Mouse (Mus musculus) mouse embryonic stem cell (cell line): ENCODE data around the gene Ehd3.

Source experiments
- in situ Hi-C, 2 experiments: fragments of 300-500 bp; cut with MboI; formaldehyde crosslinking; loops; 1 replicate in 1 of 2; 3 replicates in 1 of 2; pipeline ENCODE4 v1.14.3; 2019 to 2020; ENCODE audit warnings: low sequenced_read_pairs in 2 of 2, low pct_unique_long_range_greater_than_20kb in 1 of 2, mixed read lengths in 1 of 2; ENCODE audit not compliant: unreplicated experiment in 1 of 2

The Ehd3 gene

DNA sequence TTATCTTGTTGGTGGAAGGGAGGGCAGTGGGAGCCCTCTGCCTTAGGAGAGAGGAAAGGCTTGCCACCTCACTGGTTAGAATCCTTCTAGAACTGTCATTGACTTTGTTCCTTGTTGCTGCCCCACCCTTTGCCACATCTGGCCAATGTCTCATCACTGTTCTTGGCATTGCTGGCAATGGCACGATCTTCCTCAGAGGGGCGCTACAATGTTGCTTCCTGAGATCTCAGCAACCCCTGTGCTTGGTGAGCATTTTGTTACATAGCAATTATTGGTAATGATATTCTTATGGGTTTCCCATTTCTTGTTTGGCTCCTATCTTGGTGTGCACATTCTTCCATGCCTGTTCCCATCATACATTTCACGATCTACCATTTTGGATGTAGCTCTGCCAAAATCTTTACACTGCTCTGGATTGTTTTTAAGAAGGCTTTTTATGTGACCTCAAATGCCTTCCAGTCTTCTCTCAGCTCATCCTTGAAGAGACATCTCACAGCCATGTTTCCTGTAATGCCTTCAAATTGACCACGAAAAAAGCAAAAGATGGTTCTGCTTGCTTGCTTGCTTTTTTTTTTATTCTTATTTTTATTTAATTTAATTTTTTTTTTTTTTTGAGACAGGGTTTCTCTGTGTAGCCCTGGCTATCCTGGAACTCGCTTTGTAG lies at the start of gene Ehd3:
Gene Ehd3 (plus strand): TSS at position 614 of the 664 bp plus-strand sequence.
- in situ Hi-C loops, result no loop called here

DNA sequence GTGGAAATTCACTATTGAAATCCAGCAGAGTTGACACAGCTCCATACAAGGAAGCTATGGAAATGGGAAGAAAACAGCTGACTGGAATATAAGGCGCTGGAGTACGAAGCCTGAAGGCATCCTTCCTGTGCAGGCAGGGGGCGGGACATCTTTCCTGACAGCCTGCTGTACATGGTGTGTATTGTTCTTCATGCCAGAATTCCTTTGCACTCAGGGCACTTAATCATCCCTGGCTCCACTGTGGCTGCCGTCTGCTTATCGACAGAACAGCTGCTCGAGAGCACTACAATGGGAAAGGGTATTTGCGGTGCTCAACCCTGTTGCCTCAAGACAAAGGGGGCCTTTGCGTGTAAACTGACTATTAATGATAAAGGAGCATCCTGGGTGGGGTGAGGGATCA lies 33.0 kb upstream of the Ehd3 start:
- in situ Hi-C loops, result no loop called here

DNA sequence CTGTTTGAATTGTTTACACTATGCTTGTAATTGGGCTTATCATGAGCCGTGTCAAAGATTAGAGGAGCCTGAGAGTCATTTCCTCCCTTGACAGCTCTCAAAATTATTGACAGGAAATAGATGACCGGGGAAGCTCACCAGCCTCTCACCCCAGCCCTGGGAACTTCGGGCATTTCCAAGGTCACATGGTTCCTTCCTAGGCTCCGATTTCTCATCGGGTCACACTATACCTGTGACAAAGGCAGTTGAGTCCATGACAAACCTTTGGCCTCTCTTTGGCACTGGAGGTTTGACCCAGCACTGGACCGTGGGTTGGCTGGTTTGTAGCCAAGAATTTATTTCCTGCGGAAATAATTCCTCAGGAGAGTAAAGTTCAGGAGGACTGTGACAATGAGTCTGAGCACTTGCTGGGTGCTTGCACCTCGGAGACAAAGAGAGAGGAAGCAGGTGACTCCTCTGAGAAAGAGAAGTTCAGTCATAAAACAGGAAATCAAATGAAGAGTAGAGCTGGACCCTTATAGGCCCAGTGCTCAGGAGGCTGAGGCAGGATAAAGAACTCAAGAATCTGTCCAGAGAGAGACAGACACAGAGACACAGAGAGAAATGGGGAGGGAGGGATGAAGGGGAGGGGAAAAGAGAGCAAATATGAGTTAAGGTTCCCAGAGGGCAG lies 17.2 kb upstream of the Ehd3 start:
- in situ Hi-C loops, result no loop called here

DNA sequence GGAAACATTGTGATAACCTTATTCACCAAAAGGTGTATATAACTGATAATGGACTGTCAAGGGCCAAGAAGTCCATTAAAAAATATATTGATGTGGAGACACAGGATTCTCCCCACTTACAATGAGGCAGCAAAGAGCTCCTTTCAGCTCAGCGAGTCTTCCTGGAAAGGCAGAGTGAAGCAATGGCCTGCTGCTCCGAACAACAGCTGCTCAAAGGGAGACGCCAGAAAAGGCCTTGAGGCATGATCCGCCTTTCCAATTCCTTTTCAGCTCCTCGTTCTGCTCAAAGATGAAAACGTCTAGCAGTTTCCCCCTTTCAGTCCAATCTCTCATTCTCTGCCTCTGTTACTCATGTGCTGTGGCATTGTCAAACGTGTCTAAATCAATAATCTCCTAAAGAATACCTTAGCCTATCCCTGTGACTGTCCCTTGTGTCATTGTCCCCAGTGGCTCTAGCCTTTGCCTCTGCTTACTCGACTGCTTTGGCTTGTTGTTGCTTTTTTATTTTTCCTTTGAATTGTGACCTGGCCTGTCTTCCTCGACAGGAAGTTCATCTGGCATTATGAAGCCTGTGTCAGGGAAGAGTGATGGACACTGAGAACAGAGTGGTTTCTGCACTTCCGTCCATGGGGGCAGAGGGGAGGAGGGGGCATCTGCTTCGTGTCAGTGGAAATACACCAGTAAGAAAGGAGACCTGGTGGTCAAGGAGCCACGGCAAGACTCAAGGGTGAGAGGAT lies 13.5 kb upstream of the Ehd3 start:
- in situ Hi-C loops, result no loop called here

DNA sequence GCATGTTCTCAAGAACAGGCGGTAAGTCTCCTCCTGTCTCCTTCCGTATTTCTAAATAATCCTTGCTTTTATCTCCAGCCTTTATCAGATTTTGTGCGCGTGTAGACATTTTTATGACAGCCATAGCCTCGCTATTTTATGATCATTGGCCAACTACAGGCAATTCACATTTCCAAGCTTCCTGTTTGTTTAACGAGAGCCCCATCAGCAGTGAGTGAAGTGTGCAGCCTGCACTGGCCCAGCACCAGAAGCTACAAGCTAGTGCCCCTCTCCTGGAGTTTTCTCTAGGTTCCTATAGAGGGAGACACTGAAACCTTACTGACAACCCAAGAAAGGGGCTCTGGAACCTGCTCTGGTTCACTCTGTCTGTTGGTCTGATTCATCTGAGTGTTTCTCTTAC lies 7.1 kb upstream of the Ehd3 start:
- in situ Hi-C loops, result no loop called here

DNA sequence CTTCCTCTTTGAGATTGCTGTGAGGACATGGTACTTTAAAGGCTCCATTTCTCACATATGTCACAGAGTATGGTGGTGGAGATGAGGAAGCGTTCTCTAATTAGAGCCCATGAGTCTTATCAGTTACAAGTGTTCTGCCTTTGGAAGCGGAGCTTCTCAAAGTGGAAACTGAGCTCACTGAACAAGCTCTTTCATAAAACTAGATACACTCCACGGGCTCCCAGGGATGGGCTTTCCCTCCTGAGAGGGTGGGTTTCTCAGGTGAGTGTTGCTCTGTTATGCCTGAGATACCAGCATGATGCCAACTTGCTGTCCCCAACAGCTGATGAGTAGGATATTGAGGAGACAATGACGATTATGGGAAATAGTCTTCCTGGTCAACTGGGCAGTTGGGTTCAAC lies 6.2 kb upstream of the Ehd3 start:
- in situ Hi-C loops, result no loop called here

DNA sequence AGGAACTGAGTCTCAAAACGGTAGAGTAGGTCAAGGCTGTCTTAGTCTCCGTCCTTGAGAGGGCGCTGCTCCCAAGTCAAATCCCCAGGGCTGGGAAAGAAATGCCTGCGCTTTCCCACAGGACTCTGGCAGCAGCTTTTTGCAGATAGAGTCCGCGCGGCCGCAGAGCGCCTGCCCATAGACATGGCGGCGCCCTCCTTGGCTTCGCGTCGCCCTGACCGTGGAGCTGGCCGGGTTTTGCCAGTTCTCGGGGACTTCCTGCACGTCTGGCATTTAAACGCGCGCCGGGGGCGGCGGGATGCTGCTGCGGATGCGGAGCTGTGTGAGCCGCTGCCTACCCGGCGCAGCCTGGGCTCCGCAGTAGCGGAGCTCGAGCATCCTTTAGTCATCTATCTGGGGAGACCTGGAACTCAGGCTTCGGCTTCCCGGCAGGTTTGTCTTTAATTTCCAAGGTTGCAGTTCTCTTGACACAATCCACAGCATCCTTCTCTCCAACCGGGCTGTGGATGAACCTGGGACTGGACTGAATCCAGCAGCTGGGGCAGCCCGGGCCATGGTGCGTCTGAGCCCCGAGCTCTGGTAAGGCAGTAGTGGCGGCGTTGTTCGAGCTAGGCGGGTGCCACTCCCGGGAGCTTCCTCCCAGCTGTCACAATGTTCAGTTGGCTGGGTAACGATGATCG lies 798 bp downstream of the Ehd3 start:
- in situ Hi-C loops, result no loop called here

DNA sequence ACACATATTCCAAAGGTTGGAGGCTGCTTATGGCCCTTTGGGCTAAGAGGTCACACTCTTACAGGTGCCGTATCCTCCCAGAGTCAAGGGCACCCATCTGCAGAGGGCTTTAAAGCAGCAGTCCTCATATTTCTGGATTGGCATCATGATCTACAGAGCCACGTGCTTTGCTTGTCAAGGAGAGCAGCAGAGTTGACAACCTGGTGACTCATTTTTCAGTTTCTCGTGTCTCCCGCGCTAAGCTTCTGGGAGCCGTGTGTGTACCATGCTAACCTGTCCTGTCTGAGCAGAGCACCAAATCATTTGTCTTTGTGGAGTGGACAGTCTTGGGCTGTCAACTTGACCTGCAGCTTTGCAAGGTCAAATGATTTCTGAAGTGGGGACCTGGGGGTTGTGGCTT lies 2.4 kb downstream of the Ehd3 start:
- in situ Hi-C loops, result no loop called here

DNA sequence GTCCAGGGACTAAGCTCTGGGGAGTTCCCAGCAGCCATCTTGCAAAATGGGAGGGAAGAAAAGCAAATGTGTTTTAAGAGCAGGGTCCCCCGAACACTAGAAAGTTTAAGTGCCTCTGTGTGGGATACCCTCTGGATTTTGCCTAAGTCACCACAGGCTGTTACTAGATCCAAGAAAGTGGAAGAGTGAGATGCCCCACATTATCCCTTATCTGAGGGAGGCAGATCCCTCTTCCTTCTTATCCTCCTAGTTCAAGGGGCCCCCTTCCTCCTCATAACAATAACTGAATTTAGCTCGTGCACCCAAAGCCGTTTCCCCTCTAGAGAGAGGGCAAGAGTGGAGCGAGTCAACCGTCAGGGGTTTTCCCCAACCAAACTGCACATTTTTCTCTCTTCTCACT lies 3.3 kb downstream of the Ehd3 start:
- in situ Hi-C loops, result no loop called here

DNA sequence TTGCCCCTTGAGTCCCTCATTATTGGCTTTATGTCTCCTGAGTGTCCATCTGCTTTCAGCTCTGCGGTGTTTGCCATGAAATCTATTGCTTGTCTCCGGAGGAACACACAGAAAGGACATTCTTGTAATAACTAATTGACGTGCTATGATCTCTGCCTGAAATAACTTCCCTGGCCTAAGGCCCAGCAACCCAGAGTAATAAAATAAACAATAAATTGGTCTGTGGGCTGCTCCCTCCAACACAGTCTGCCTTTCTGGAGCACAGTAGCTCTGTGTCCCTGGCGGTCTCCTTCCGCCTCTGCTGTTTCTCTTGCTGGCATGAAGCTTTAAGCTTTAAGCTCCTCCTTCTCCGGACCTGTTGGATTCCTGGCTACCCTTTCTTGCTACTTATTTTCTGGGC lies 4.5 kb downstream of the Ehd3 start:
- in situ Hi-C loops, result no loop called here

DNA sequence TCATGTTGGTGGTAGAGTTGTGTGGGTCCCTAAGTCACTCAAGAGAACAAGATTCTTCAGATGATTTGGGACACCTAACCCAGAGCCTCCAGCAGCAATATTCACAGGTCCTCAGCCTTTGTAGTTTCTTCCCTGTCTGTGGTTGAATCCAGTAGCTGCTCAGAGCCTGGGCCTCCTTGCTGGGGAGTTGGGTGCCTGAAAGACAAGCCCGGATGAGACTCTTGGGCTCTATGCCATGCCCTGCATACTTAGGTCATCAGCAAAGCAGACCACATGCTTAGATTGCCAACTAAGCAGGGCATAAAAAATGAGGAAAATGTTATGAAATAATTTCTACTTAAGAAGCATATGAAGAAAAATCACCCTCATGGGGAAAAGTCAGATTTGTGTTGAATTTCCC lies 6.9 kb downstream of the Ehd3 start:
- in situ Hi-C loops, result no loop called here

DNA sequence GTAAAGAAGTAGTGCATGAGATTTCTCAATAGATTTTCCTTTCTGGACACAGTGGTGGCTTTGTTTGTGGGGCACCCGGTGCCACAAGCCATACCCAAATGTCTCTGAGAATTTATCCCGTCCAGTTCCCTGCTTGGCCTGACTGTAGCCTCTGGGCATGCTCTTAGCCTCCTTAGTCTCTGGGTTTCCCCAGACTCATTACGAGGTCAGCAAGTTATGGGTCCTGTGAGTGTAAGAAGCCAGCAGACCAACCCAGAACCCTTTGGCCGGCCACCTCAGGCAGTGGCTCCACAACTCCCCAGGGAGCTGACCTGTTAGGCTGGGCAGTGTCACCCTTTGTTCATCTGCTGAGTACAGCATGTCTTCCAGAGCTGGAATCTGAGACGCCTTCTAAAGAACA lies 7.6 kb downstream of the Ehd3 start:
- in situ Hi-C loops, result no loop called here

DNA sequence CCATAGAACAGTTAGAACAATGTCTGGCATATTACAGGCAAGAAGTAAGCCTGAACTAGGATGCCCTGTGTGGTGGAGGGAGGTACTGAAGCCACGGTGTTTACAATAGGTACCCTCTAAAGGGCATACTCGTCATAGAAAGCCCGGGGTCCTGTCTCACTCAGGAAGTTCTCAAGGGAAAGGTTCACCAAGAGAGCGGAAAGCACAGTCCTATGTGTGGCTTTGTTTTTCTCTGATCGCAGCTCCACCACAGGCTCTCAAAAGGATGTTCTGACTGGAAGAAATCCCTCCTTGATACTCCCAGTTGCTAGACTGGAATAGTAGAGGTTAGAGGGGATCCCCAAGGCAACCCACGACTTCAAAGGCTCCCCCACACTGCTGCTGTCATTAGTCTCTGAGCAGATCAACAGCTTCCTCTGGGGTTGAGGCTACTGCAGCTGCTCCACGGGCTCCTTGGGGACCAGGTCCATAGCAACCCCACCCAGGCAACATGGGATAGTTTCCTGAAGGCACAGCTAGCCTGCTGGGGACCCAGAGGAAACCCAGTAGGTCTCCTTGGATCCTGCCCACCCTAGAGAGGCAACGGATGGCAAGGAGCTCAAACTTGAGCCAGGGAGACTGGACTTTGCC lies 9.2 kb downstream of the Ehd3 start:
- in situ Hi-C loops, result no loop called here

DNA sequence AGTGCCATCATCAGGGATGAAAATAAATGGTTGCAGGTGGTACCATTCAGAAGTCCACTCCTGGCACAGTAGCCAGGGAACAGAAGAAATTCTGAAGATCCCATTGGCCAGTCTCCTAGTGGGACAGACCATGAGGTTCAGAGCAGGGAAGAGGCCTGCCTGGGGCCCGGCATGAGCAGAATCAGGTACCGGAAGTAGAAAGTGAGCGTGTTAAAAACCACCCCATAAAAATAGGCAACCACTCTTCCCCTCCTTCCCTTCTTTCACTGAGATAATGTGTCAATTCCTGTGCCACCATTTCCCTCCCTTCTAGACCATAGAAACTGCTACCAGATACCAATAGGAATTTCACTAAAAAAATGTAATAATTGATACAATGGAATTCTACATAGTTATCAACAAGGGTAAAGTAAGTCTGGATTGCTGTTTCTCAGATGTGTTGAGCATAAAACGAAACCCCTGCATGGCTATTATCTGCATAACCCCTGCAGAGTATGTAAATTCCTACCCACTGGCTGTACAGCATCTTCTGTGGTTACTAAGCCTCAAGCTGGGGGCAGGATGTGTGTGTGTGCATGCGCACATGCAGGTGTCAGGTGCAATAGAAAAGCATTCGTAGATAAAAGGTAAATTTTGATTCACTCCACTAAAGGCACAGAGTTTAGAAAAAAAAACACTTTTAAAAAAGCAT lies 10.7 kb downstream of the Ehd3 start:
- in situ Hi-C loops, result no loop called here

DNA sequence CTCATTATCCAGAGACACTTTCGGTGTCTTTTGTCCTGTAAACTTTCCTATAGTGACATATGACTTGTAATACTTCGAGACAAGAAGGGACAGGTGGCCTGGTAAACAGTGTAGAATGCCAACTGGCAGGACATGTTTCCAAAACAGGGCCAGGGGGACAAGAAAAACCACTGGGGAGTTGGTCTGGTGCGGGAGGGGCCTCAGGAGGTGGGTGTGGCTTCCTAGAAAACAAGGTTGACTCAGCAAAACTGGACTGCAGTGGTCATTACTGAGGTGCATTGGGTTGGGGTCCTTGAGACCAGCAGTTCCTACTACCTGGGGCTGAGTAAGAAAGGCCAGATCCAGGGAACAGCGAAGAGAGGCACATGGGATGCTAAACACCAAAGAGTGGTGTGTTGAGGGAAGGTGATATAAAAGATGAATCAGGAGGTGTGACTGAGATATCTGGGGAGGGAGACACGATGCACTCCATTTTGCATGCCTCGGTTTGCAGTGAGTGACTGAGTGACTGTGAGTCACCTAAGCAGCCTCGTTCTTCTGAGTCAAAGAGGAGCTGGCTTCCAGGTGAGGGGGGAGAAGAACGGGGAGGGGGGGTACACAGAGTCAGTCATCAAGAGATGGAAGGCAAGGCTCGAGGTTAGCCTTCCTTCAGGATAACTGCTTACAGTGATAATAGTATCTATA lies 13.9 kb downstream of the Ehd3 start:
- in situ Hi-C loops, result no loop called here

DNA sequence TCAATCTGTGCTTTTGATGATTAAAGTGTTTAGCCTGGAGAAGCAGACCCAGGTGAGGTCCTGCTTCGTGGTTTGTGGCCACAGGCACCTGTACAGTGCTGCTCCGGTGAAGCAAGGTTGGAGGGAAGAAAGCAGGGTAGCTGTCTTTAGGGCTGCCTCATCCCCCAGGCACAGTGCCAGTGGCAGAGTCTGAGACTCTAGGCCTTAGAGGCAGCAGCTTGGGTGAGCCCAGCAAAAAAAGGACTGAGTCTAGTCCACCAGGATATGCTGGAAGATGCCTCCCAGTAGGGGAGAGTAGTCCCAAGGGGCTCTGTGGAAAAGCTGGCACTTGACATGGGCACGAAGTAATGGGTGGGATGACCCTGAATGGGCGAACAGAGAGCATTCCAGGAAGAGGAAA lies 15.0 kb downstream of the Ehd3 start:
- in situ Hi-C loops, result no loop called here

DNA sequence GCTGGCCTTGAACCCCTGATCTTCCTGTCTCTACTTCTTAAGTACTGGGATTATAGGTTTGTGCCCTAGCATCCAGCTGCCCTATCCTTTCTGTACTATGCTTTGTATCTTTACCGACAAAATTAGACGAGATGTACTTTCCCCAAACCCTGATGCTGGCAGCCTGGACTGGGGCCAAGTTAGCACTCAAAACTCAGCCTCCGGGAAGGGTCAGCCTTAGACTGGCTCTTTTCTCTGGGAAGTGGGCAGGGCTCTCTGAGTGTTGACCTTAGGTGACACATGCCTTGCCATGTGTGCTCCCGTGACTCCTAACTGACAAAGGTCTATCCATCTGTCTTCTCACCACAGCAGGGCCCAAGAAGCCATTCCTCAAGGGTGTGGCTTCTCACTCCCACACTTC lies 16.8 kb downstream of the Ehd3 start:
- in situ Hi-C loops, result no loop called here

DNA sequence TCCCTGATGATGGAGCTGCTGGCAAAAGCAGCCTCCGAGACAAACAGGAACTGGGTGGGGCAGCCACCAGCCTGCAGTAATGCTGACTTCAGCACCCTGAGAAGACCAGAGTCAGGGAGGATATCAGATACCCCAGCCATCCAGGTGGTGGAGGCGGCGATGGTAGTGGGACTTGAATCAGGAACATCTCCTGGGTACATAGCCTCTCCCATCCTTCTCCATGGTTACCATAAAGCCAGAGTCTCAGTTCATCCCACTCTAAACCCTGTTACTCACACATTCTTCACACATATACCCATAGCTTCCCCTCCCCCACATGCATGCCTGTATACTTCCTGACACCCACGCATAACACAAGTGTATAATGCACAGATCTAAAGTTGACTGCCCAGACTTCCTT lies 18.3 kb downstream of the Ehd3 start:
- in situ Hi-C loops, result no loop called here
